Mouse (Mus musculus) liver, embryonic 13.5 days (tissue): ENCODE measurements around the gene Rdh9. TPM values are rescaled to one million over a fixed set of nuclear protein-coding genes. Genes with fewer than 3 reads are reported as not detected.

Source experiments
- ATAC-seq: fragments of 200-750 bp; cut with Nextera tagmentation; 2 replicates; pipeline ENCODE4 v1.8.0; 2017; ENCODE audit warnings: low read depth, mild to moderate bottlenecking, moderate number of reproducible peaks, moderate library complexity
- DNase-seq: peaks from one replicate; pipeline ENCODE4 v3.0.0; 2022
- H3K27ac ChIP-seq: fragments of 300-500 bp; sonication (generic); 2 replicates; pipeline ENCODE4 v1.5.1; 2015; ENCODE audit warnings: moderate library complexity, mild to moderate bottlenecking, inconsistent platforms
- H3K27me3 ChIP-seq: fragments of 300-500 bp; sonication (generic); 2 replicates; pipeline ENCODE4 v1.6.1; 2015; ENCODE audit warnings: mild to moderate bottlenecking, inconsistent platforms
- H3K36me3 ChIP-seq: fragments of 300-500 bp; sonication (generic); 2 replicates; pipeline ENCODE4 v1.6.1; 2015; ENCODE audit warnings: mild to moderate bottlenecking, inconsistent platforms
- H3K4me1 ChIP-seq: fragments of 300-500 bp; sonication (generic); replicated peaks from 2 replicates; pipeline ENCODE4 v1.6.1; 2015; ENCODE audit warnings: inconsistent platforms
- H3K4me2 ChIP-seq: fragments of 300-500 bp; sonication (generic); 2 replicates; pipeline ENCODE4 v1.6.1; 2015; ENCODE audit warnings: inconsistent platforms, mild to moderate bottlenecking, moderate library complexity
- H3K4me3 ChIP-seq: fragments of 300-500 bp; sonication (generic); replicated peaks from 2 replicates; pipeline ENCODE4 v1.5.1; 2015; ENCODE audit warnings: mild to moderate bottlenecking, inconsistent platforms
- H3K9ac ChIP-seq: fragments of 300-500 bp; sonication (generic); 2 replicates; pipeline ENCODE4 v1.6.1; 2015; ENCODE audit warnings: mild to moderate bottlenecking, inconsistent platforms
- H3K9me3 ChIP-seq: fragments of 300-500 bp; sonication (generic); replicated peaks from 2 replicates; pipeline ENCODE4 v1.6.1; 2016; ENCODE audit warnings: inconsistent platforms
- WGBS: fragments of 180-500 bp; shearing (Covaris S2); methylation state at CpG from one replicate; pipeline ENCODE4 v1.1.7; 2015; ENCODE audit not compliant: insufficient replicate concordance; 5-methylcytosine and 5-hydroxymethylcytosine counted together
- polyA plus RNA-seq: library from polyadenylated mRNA; unstranded; fragments of >200 nt; fragmentation: Nextera tagmentation; extraction: Ambion mirVana; gene quantifications from 2 replicates; pipeline ENCODE4 v1.2.1, GENCODE M21; 2015

Rdh9 gene
- polyA plus RNA-seq: not detected in 2 replicates

- Histone ChIP-seq H3K36me3 (no peaks in the 10 kb centered on the region), H3K9ac (no peak within 1 kb of the TSS), H3K9me3 (no peaks in the 10 kb centered on the region), H3K4me3 (no peak within 1 kb of the TSS), H3K27ac (no peak within 1 kb of the TSS), H3K4me1 (no peaks in the 10 kb centered on the region), H3K27me3 (no peaks in the 10 kb centered on the region), H3K4me2 (no peak within 1 kb of the TSS)
- ATAC-seq: no peak
- DNase-seq: no peak
- 46% methylated on average over 2 of the region's 2 CpGs for WGBS
Observed at GRCm38 (mm10) chr10:127776011-127776410, at the start of gene Rdh9. Gene Rdh9, plus strand, starts transcription at chr10:127776386.

- no peaks in the 10 kb centered on the region for H3K36me3 ChIP-seq
- no peak overlapping the region for H3K4me3 ChIP-seq
- DNase-seq (no peak), ATAC-seq (no peak)
- WGBS: 67% methylated on average over 8 of the region's 8 CpGs
- no peak overlapping the region for H3K27ac ChIP-seq
- H3K9me3 ChIP-seq: no peaks in the 10 kb centered on the region
- peaks cover 79% of the 10 kb centered on the region for H3K4me1 ChIP-seq
- peak overlapping the region; percentile 21; the same call in 1 of the 2 replicates for H3K4me2 ChIP-seq
- H3K27me3 ChIP-seq: peaks cover 32% of the 10 kb centered on the region
- H3K9ac ChIP-seq: 0 out of 2 replicates have a peak overlapping the region, but pooled peaks have one; percentile 17
Observed at GRCm38 (mm10) chr10:127728437-127728836, 47.7 kb upstream of the Rdh9 start.

- Histone ChIP-seq H3K9me3 (no peaks in the 10 kb centered on the region), H3K4me1 (peaks cover 90% of the 10 kb centered on the region), H3K9ac (peak overlapping the region; percentile 53), H3K27ac (peak overlapping the region; percentile 83), H3K27me3 (peaks cover 22% of the 10 kb centered on the region), H3K36me3 (no peaks in the 10 kb centered on the region), H3K4me3 (no peak overlapping the region), H3K4me2 (peak overlapping the region; percentile 53)
- DNase-seq: peak; percentile 67
- ATAC-seq: peak; percentile 92
- WGBS: 30% methylated on average over 11 of the region's 11 CpGs
Observed at GRCm38 (mm10) chr10:127730285-127730932, 45.8 kb upstream of the Rdh9 start.

- Histone ChIP-seq H3K36me3 (no peaks in the 10 kb centered on the region), H3K27ac (peak overlapping the region; percentile 83), H3K4me2 (peak overlapping the region; percentile 53), H3K27me3 (peaks cover 17% of the 10 kb centered on the region), H3K9me3 (no peaks in the 10 kb centered on the region), H3K4me3 (no peak overlapping the region), H3K9ac (peak overlapping the region; percentile 39; the same call in 1 of the 2 replicates), H3K4me1 (peaks cover 90% of the 10 kb centered on the region)
- ATAC-seq (no peak), DNase-seq (no peak)
- 47% methylated on average over 9 of the region's 9 CpGs for WGBS
Observed at GRCm38 (mm10) chr10:127730933-127731310, 45.3 kb upstream of the Rdh9 start.

GRCm38 (mm10) chr10:127731397-127731796, 44.8 kb upstream of the Rdh9 start:
- Histone ChIP-seq H3K9me3 (no peaks in the 10 kb centered on the region), H3K36me3 (no peaks in the 10 kb centered on the region), H3K4me1 (peaks cover 94% of the 10 kb centered on the region), H3K27me3 (peaks cover 15% of the 10 kb centered on the region; the same call in 1 of the 2 replicates), H3K4me2 (peak overlapping the region; percentile 53), H3K27ac (peak overlapping the region; percentile 83), H3K4me3 (no peak overlapping the region), H3K9ac (peak overlapping the region; percentile 39; the same call in 1 of the 2 replicates)
- 27% methylated on average over 5 of the region's 5 CpGs for WGBS
- no peak for ATAC-seq
- no peak for DNase-seq

GRCm38 (mm10) chr10:127734434-127734833, 41.8 kb upstream of the Rdh9 start:
- DNase-seq (no peak), ATAC-seq (no peak)
- Histone ChIP-seq H3K9ac (no peak overlapping the region), H3K36me3 (no peaks in the 10 kb centered on the region), H3K27me3 (no peaks in the 10 kb centered on the region), H3K4me3 (no peak overlapping the region), H3K27ac (no peak overlapping the region), H3K4me1 (peaks cover 95% of the 10 kb centered on the region), H3K4me2 (no peak overlapping the region), H3K9me3 (no peaks in the 10 kb centered on the region)
- WGBS: 29% methylated on average over 5 of the region's 5 CpGs

GRCm38 (mm10) chr10:127736266-127736665, 39.9 kb upstream of the Rdh9 start:
- 40% methylated on average over 2 of the region's 2 CpGs for WGBS
- peaks cover under 1% of the 10 kb centered on the region; the same call in 1 of the 2 replicates for H3K36me3 ChIP-seq
- no peak for DNase-seq
- no peak overlapping the region for H3K4me2 ChIP-seq
- H3K9me3 ChIP-seq: no peaks in the 10 kb centered on the region
- peak overlapping the region; percentile 35 for H3K27ac ChIP-seq
- no peak overlapping the region for H3K9ac ChIP-seq
- no peak for ATAC-seq
- no peak overlapping the region for H3K4me3 ChIP-seq
- no peaks in the 10 kb centered on the region for H3K27me3 ChIP-seq
- H3K4me1 ChIP-seq: peaks cover 94% of the 10 kb centered on the region

GRCm38 (mm10) chr10:127736916-127737315, 39.3 kb upstream of the Rdh9 start:
- no peak overlapping the region for H3K4me2 ChIP-seq
- no peak for ATAC-seq
- H3K4me1 ChIP-seq: peaks cover 90% of the 10 kb centered on the region
- DNase-seq: no peak
- peak overlapping the region; percentile 15; the same call in 1 of the 2 replicates for H3K27ac ChIP-seq
- H3K9me3 ChIP-seq: no peaks in the 10 kb centered on the region
- H3K27me3 ChIP-seq: no peaks in the 10 kb centered on the region
- no peak overlapping the region for H3K9ac ChIP-seq
- no peak overlapping the region for H3K4me3 ChIP-seq
- peaks cover 7% of the 10 kb centered on the region for H3K36me3 ChIP-seq
- 35% methylated on average over 4 of the region's 4 CpGs for WGBS

- H3K27me3 ChIP-seq: no peaks in the 10 kb centered on the region
- WGBS: 11% methylated on average over 2 of the region's 2 CpGs
- H3K9me3 ChIP-seq: no peaks in the 10 kb centered on the region
- ATAC-seq: no peak
- H3K9ac ChIP-seq: no peak overlapping the region
- no peak overlapping the region for H3K4me2 ChIP-seq
- peaks cover 83% of the 10 kb centered on the region for H3K4me1 ChIP-seq
- DNase-seq: no peak
- no peak overlapping the region for H3K4me3 ChIP-seq
- 0 out of 2 replicates have a peak overlapping the region, but pooled peaks have one; percentile 15 for H3K27ac ChIP-seq
- H3K36me3 ChIP-seq: peaks cover 14% of the 10 kb centered on the region
Observed at GRCm38 (mm10) chr10:127737552-127737951, 38.6 kb upstream of the Rdh9 start.

- Histone ChIP-seq H3K27ac (peak overlapping the region; percentile 77), H3K4me3 (peak overlapping the region; percentile 83), H3K4me1 (peaks cover 76% of the 10 kb centered on the region), H3K9ac (peak overlapping the region; percentile 90), H3K36me3 (peaks cover 21% of the 10 kb centered on the region), H3K27me3 (no peaks in the 10 kb centered on the region), H3K9me3 (no peaks in the 10 kb centered on the region), H3K4me2 (peak overlapping the region; percentile 84)
- ATAC-seq (peak; percentile 42), DNase-seq (no peak)
- WGBS: 22% methylated on average over 13 of the region's 13 CpGs
Observed at GRCm38 (mm10) chr10:127738151-127738882, 37.9 kb upstream of the Rdh9 start.

- peak; percentile 67 for DNase-seq
- Histone ChIP-seq H3K4me3 (peak within 1 kb of the TSS; percentile 83), H3K27ac (peak within 1 kb of the TSS; percentile 77), H3K4me2 (peak within 1 kb of the TSS; percentile 84), H3K36me3 (peaks cover 30% of the 10 kb centered on the region), H3K9ac (peak within 1 kb of the TSS; percentile 90), H3K4me1 (peaks cover 69% of the 10 kb centered on the region), H3K27me3 (no peaks in the 10 kb centered on the region), H3K9me3 (no peaks in the 10 kb centered on the region)
- peak; percentile 71 for ATAC-seq
- 1% methylated on average over 60 of the region's 61 CpGs for WGBS
Observed at GRCm38 (mm10) chr10:127739083-127739660, 37.0 kb upstream of the Rdh9 start, which contains the start of gene Zbtb39. Gene Zbtb39, plus strand, starts transcription at chr10:127739538.
